Mouse (Mus musculus) lung, embryonic 15.5 days (tissue): ENCODE data around the gene H2afy. TPM values are rescaled to one million over a fixed set of nuclear protein-coding genes. Genes with fewer than 3 reads are reported as not detected.
"Not testable (repeated sequence)": the region's sequence is repeated elsewhere in the genome, so short reads cannot be mapped to it uniquely, and the experiment has no call there.

ENCODE experiments used
- ATAC-seq: fragments of 200-750 bp; cut with Nextera tagmentation; 2 replicates; pipeline ENCODE4 v1.8.0; 2017; ENCODE audit warnings: moderate number of reproducible peaks, borderline replicate concordance; ENCODE audit not compliant: low FRiP score, low TSS enrichment; ENCODE audit errors: extremely low read depth
- H3K27ac ChIP-seq: fragments of 300-500 bp; sonication (generic); 2 replicates; pipeline ENCODE4 v1.5.1; 2015; ENCODE audit warnings: moderate library complexity, mild to moderate bottlenecking, inconsistent platforms
- H3K27me3 ChIP-seq: fragments of 300-500 bp; sonication (generic); 2 replicates; pipeline ENCODE4 v1.6.1; 2015; ENCODE audit warnings: inconsistent platforms
- H3K36me3 ChIP-seq: fragments of 300-500 bp; sonication (generic); 2 replicates; pipeline ENCODE4 v1.6.1; 2015; ENCODE audit warnings: inconsistent platforms
- H3K4me1 ChIP-seq: fragments of 300-500 bp; sonication (generic); 2 replicates; pipeline ENCODE4 v1.6.1; 2015; ENCODE audit warnings: inconsistent platforms
- H3K4me2 ChIP-seq: fragments of 300-500 bp; sonication (generic); 2 replicates; pipeline ENCODE4 v1.6.1; 2015; ENCODE audit warnings: inconsistent platforms, mild to moderate bottlenecking, moderate library complexity
- H3K4me3 ChIP-seq: fragments of 300-500 bp; sonication (generic); 2 replicates; pipeline ENCODE4 v1.5.1; 2015; ENCODE audit warnings: mild to moderate bottlenecking, inconsistent platforms
- H3K9ac ChIP-seq: fragments of 300-500 bp; sonication (generic); 2 replicates; pipeline ENCODE4 v1.6.1; 2015; ENCODE audit warnings: inconsistent platforms
- H3K9me3 ChIP-seq: fragments of 300-500 bp; sonication (generic); 2 replicates; pipeline ENCODE4 v1.6.1; 2016; ENCODE audit warnings: inconsistent platforms
- WGBS: fragments of 180-500 bp; shearing (Covaris S2); methylation state at CpG from one replicate; pipeline ENCODE4 v1.1.7; 2015; 5-methylcytosine and 5-hydroxymethylcytosine counted together
- polyA plus RNA-seq: library from polyadenylated mRNA; unstranded; fragments of >200 nt; fragmentation: Nextera tagmentation; extraction: Ambion mirVana; gene quantifications from 2 replicates; pipeline ENCODE4 v1.2.1, GENCODE M21; 2015

Gene H2afy
- polyA plus RNA-seq, 1 experiment from 2014 or later: 317 TPM

GRCm38 (mm10) chr13:56057761-56058160 lies 78.4 kb downstream of the H2afy start:
- Histone ChIP-seq H3K4me3 (no peak overlapping the region), H3K4me1 (0 out of 2 replicates have a peak, but pooled peaks cover 3% of the 10 kb centered on the region), H3K4me2 (no peak overlapping the region), H3K9ac (no peak overlapping the region), H3K36me3 (no peaks in the 10 kb centered on the region), H3K27me3 (peaks cover 11% of the 10 kb centered on the region), H3K9me3 (no peaks in the 10 kb centered on the region), H3K27ac (no peak overlapping the region)
- WGBS: 81% methylated on average over 8 of the region's 8 CpGs
- no peak for ATAC-seq

GRCm38 (mm10) chr13:56055720-56056119 lies 80.4 kb downstream of the H2afy start:
- Histone ChIP-seq H3K4me3 (no peak overlapping the region), H3K9me3 (no peaks in the 10 kb centered on the region), H3K36me3 (no peaks in the 10 kb centered on the region), H3K9ac (no peak overlapping the region), H3K4me2 (no peak overlapping the region), H3K27ac (no peak overlapping the region), H3K27me3 (peaks cover 14% of the 10 kb centered on the region), H3K4me1 (0 out of 2 replicates have a peak, but pooled peaks cover 5% of the 10 kb centered on the region)
- 80% methylated on average over 5 of the region's 5 CpGs for WGBS
- ATAC-seq: no peak

GRCm38 (mm10) chr13:56054089-56054488 lies 82.1 kb downstream of the H2afy start:
- Histone ChIP-seq H3K27ac (no peak overlapping the region), H3K4me1 (0 out of 2 replicates have a peak, but pooled peaks cover 5% of the 10 kb centered on the region), H3K9ac (no peak overlapping the region), H3K4me3 (no peak overlapping the region), H3K27me3 (peaks cover 14% of the 10 kb centered on the region), H3K36me3 (no peaks in the 10 kb centered on the region), H3K9me3 (no peaks in the 10 kb centered on the region), H3K4me2 (no peak overlapping the region)
- 73% methylated on average over 6 of the region's 6 CpGs for WGBS
- ATAC-seq: no peak

GRCm38 (mm10) chr13:56052781-56053180 lies 83.4 kb downstream of the H2afy start:
- Histone ChIP-seq H3K27ac (no peak overlapping the region), H3K27me3 (peaks cover 10% of the 10 kb centered on the region), H3K4me2 (no peak overlapping the region), H3K36me3 (no peaks in the 10 kb centered on the region), H3K4me1 (0 out of 2 replicates have a peak, but pooled peaks cover 5% of the 10 kb centered on the region), H3K9me3 (no peaks in the 10 kb centered on the region), H3K4me3 (no peak overlapping the region), H3K9ac (no peak overlapping the region)
- no peak for ATAC-seq
- WGBS: 11% methylated on average over 10 of the region's 10 CpGs

GRCm38 (mm10) chr13:56050246-56050645 lies 85.9 kb downstream of the H2afy start:
- no peak overlapping the region for H3K27ac ChIP-seq
- no peak overlapping the region for H3K4me2 ChIP-seq
- H3K4me1 ChIP-seq: 0 out of 2 replicates have a peak, but pooled peaks cover 5% of the 10 kb centered on the region
- no peak overlapping the region for H3K4me3 ChIP-seq
- WGBS: 24% methylated on average over 6 of the region's 6 CpGs
- no peak for ATAC-seq
- no peak overlapping the region for H3K9ac ChIP-seq
- peaks cover 10% of the 10 kb centered on the region for H3K27me3 ChIP-seq
- no peaks in the 10 kb centered on the region for H3K36me3 ChIP-seq
- no peaks in the 10 kb centered on the region for H3K9me3 ChIP-seq

GRCm38 (mm10) chr13:56042221-56042620 lies 93.9 kb downstream of the H2afy start:
- no peak overlapping the region for H3K9ac ChIP-seq
- H3K4me2 ChIP-seq: no peak overlapping the region
- 0 out of 2 replicates have a peak, but pooled peaks cover 5% of the 10 kb centered on the region for H3K4me1 ChIP-seq
- no peak overlapping the region for H3K4me3 ChIP-seq
- no peaks in the 10 kb centered on the region for H3K36me3 ChIP-seq
- no peak for ATAC-seq
- H3K27ac ChIP-seq: no peak overlapping the region
- peaks cover 11% of the 10 kb centered on the region; the same call in 1 of the 2 replicates for H3K27me3 ChIP-seq
- WGBS: 77% methylated on average over 3 of the region's 3 CpGs
- no peaks in the 10 kb centered on the region for H3K9me3 ChIP-seq

- 0 out of 2 replicates have a peak, but pooled peaks cover 5% of the 10 kb centered on the region for H3K4me1 ChIP-seq
- H3K36me3 ChIP-seq: no peaks in the 10 kb centered on the region
- H3K27me3 ChIP-seq: peaks cover 22% of the 10 kb centered on the region; the same call in 1 of the 2 replicates
- WGBS: 77% methylated on average over 3 of the region's 3 CpGs
- no peak overlapping the region for H3K9ac ChIP-seq
- H3K27ac ChIP-seq: no peak overlapping the region
- no peaks in the 10 kb centered on the region for H3K9me3 ChIP-seq
- ATAC-seq: no peak
- H3K4me3 ChIP-seq: no peak overlapping the region
- no peak overlapping the region for H3K4me2 ChIP-seq
Measured at GRCm38 (mm10) chr13:56040621-56041020, 95.5 kb downstream of the H2afy start.

GRCm38 (mm10) chr13:56039610-56040371 lies 96.4 kb downstream of the H2afy start:
- 38% methylated on average over 10 of the region's 10 CpGs for WGBS
- Histone ChIP-seq H3K4me1 (0 out of 2 replicates have a peak, but pooled peaks cover 5% of the 10 kb centered on the region), H3K4me2 (no peak overlapping the region), H3K27ac (no peak overlapping the region), H3K27me3 (peaks cover 22% of the 10 kb centered on the region; the same call in 1 of the 2 replicates), H3K9me3 (no peaks in the 10 kb centered on the region), H3K9ac (no peak overlapping the region), H3K4me3 (no peak overlapping the region), H3K36me3 (no peaks in the 10 kb centered on the region)
- ATAC-seq: no peak

- 77% methylated on average over 4 of the region's 4 CpGs for WGBS
- ATAC-seq: no peak
Measured at GRCm38 (mm10) chr13:56029006-56029405, 107.2 kb downstream of the H2afy start.

GRCm38 (mm10) chr13:56027996-56028395 lies 108.2 kb downstream of the H2afy start:
- not testable (repeated sequence) for H3K4me2 ChIP-seq, H3K9me3 ChIP-seq, ATAC-seq, H3K9ac ChIP-seq, H3K36me3 ChIP-seq, H3K4me3 ChIP-seq, H3K27ac ChIP-seq
- peaks cover 22% of the 10 kb centered on the region for H3K4me1 ChIP-seq
- WGBS: 70% methylated on average over 5 of the region's 5 CpGs
- peaks cover 68% of the 10 kb centered on the region for H3K27me3 ChIP-seq

More at GRCm38 (mm10) chr13:56029006-56029405, 107.2 kb downstream of the H2afy start:
- no peak overlapping the region for H3K4me2 ChIP-seq
- no peak overlapping the region for H3K9ac ChIP-seq
- peaks cover 66% of the 10 kb centered on the region for H3K27me3 ChIP-seq
- no peaks in the 10 kb centered on the region for H3K36me3 ChIP-seq
- H3K4me3 ChIP-seq: no peak overlapping the region
- H3K4me1 ChIP-seq: peaks cover 21% of the 10 kb centered on the region
- H3K27ac ChIP-seq: no peak overlapping the region
- H3K9me3 ChIP-seq: no peaks in the 10 kb centered on the region

GRCm38 (mm10) chr13:56026623-56027022 lies 109.5 kb downstream of the H2afy start:
- Histone ChIP-seq H3K9me3 (no peaks in the 10 kb centered on the region), H3K36me3 (no peaks in the 10 kb centered on the region), H3K9ac (no peak overlapping the region), H3K27me3 (peaks cover 66% of the 10 kb centered on the region), H3K4me1 (peaks cover 22% of the 10 kb centered on the region), H3K4me2 (no peak overlapping the region), H3K4me3 (no peak overlapping the region), H3K27ac (no peak overlapping the region)
- ATAC-seq: no peak
- WGBS: 40% methylated on average over 5 of the region's 5 CpGs

GRCm38 (mm10) chr13:56026026-56026425 lies 110.1 kb downstream of the H2afy start:
- Histone ChIP-seq H3K4me1 (peaks cover 22% of the 10 kb centered on the region), H3K36me3 (no peaks in the 10 kb centered on the region), H3K4me2 (no peak overlapping the region), H3K9me3 (no peaks in the 10 kb centered on the region), H3K4me3 (no peak overlapping the region), H3K27me3 (peaks cover 64% of the 10 kb centered on the region), H3K9ac (no peak overlapping the region), H3K27ac (no peak overlapping the region)
- no peak for ATAC-seq
- 68% methylated on average over 7 of the region's 7 CpGs for WGBS
